Comparison of ENCODE assay signal across 8 mouse cellular contexts in genomic region chr14:18331693-18332131, GRCm38 (mm10). TPM values are rescaled to one million over a fixed set of nuclear protein-coding genes. Genes with fewer than 3 reads are reported as not detected.
DNase-seq lines count a peak whose midpoint lies in the region; ATAC-seq and TF ChIP-seq lines count a peak whose summit lies in the region.

TSS of gene Ube2e1 (minus strand) at chr14:18331859.

- peaks cover 8% of the 10 kb centered on the region for H3K36me3 ChIP-seq in embryonic facial prominence, embryonic 10.5 days (replicated peaks)
- H3K36me3 ChIP-seq in kidney, adult 2 months (ENCODE audit: control insufficient read depth, insufficient read depth, low read length), result no peaks in the 10 kb centered on the region; the same call in 1 of the 2 replicates
- H3K36me3 ChIP-seq in limb, embryonic 13.5 days, result peaks cover 8% of the 10 kb centered on the region
- H3K36me3 ChIP-seq in midbrain, embryonic 15.5 days (replicated peaks), result no peaks in the 10 kb centered on the region

- peak within 1 kb of the TSS; percentile 96 for H3K27ac ChIP-seq in embryonic facial prominence, embryonic 10.5 days (replicated peaks)
- H3K27ac ChIP-seq in kidney, adult 2 months (ENCODE audit: insufficient read depth, low read depth, low read length), result peak within 1 kb of the TSS; percentile 36; the same call in 1 of the 2 replicates
- H3K27ac ChIP-seq in limb, embryonic 13.5 days, result peak within 1 kb of the TSS; percentile 84
- H3K27ac ChIP-seq in midbrain, embryonic 15.5 days, result peak within 1 kb of the TSS; percentile 89

- 1% methylated on average over 39 of the region's 39 CpGs for WGBS in embryonic facial prominence, embryonic 10.5 days
- 2% methylated on average over 38 of the region's 39 CpGs for WGBS in kidney, adult 2 months
- under 1% methylated on average over 33 of the region's 39 CpGs for WGBS in limb, embryonic 13.5 days
- WGBS in midbrain, embryonic 15.5 days, result 1% methylated on average over 35 of the region's 39 CpGs

- H3K4me1 ChIP-seq in embryonic facial prominence, embryonic 10.5 days, result peaks cover 32% of the 10 kb centered on the region
- no peaks in the 10 kb centered on the region; the same call in 1 of the 2 replicates for H3K4me1 ChIP-seq in kidney, adult 2 months (ENCODE audit: control insufficient read depth, insufficient read depth, low read length)
- peaks cover 28% of the 10 kb centered on the region for H3K4me1 ChIP-seq in limb, embryonic 13.5 days
- H3K4me1 ChIP-seq in midbrain, embryonic 15.5 days, result peaks cover 36% of the 10 kb centered on the region

- peak; percentile 74 for DNase-seq in layer of hippocampus, adult 11-12 months (ENCODE audit: low spot score)
- DNase-seq in layer of hippocampus, adult 9-10 months (ENCODE audit: low spot score), result no peak
- peak; percentile 88 for DNase-seq in embryonic facial prominence, embryonic 10.5 days (ENCODE audit: low spot score)
- DNase-seq in heart, adult 18-20 months, result peak; percentile 82 to 85
- DNase-seq in kidney, adult 2 months, result peak; percentile 88
- peak; percentile 64 to 72 for DNase-seq in spleen, adult 18-20 months

- TF ChIP-seq CTCF in kidney, adult 2 months (conservative IDR thresholded peaks at IDR 0.05; ENCODE audit: insufficient read depth, insufficient read length, low read depth, low read length), result no peak

- peak; percentile 94 for ATAC-seq in limb, embryonic 13.5 days (ENCODE audit: low FRiP score, low read depth)
- ATAC-seq in midbrain, embryonic 15.5 days (replicated peaks), result peak; percentile 94

- H3K27me3 ChIP-seq in embryonic facial prominence, embryonic 10.5 days (replicated peaks; ENCODE audit: low read depth, poor library complexity, severe bottlenecking), result no peaks in the 10 kb centered on the region
- H3K27me3 ChIP-seq in kidney, adult 2 months (replicated peaks; ENCODE audit: control insufficient read depth, insufficient read depth, low read length), result no peaks in the 10 kb centered on the region
- no peaks in the 10 kb centered on the region for H3K27me3 ChIP-seq in limb, embryonic 13.5 days
- H3K27me3 ChIP-seq in midbrain, embryonic 15.5 days (replicated peaks), result no peaks in the 10 kb centered on the region

- H3K9ac ChIP-seq in limb, embryonic 13.5 days, result peak within 1 kb of the TSS; percentile 96
- peak within 1 kb of the TSS; percentile 96 for H3K9ac ChIP-seq in midbrain, embryonic 15.5 days

- peak within 1 kb of the TSS; percentile 74 for H3K4me2 ChIP-seq in limb, embryonic 13.5 days (replicated peaks)
- peak within 1 kb of the TSS; percentile 63 for H3K4me2 ChIP-seq in midbrain, embryonic 15.5 days

- no peaks in the 10 kb centered on the region for H3K9me3 ChIP-seq in embryonic facial prominence, embryonic 10.5 days
- H3K9me3 ChIP-seq in limb, embryonic 13.5 days, result no peaks in the 10 kb centered on the region
- no peaks in the 10 kb centered on the region for H3K9me3 ChIP-seq in midbrain, embryonic 15.5 days

- TF ChIP-seq POLR2A in kidney, adult 2 months (IDR thresholded peaks at IDR 0.05; ENCODE audit: low read depth, low read length), result peak; percentile 94

- peak within 1 kb of the TSS; percentile 90 for H3K4me3 ChIP-seq in embryonic facial prominence, embryonic 10.5 days
- peak within 1 kb of the TSS; percentile 98 for H3K4me3 ChIP-seq in kidney, adult 2 months (ENCODE audit: insufficient read depth, low read depth, low read length)
- H3K4me3 ChIP-seq in limb, embryonic 13.5 days, result peak within 1 kb of the TSS; percentile 89
- H3K4me3 ChIP-seq in midbrain, embryonic 15.5 days, result peak within 1 kb of the TSS; percentile 92

RNA-seq across cellular contexts. Expression of gene Ube2e1, which starts in this region (rescaled TPM):
- 163 and 165 TPM in 2 replicates for polyA plus RNA-seq in embryonic facial prominence, embryonic 10.5 days (2016; fragmentation: Nextera tagmentation; extraction: Ambion mirVana)
- 10 to 100 TPM; 40.8 to 45.5 TPM for total RNA-seq in heart, adult 18-20 months (2021)
- 38.1 and 51.8 TPM in 2 replicates for polyA plus RNA-seq in kidney, adult 2 months (2012; rRNA removed)
- 159 and 163 TPM in 2 replicates for polyA plus RNA-seq in limb, embryonic 13.5 days (2015; fragmentation: Nextera tagmentation; extraction: Ambion mirVana)
- 198 and 205 TPM in 2 replicates for polyA plus RNA-seq in midbrain, embryonic 15.5 days (2015; fragmentation: Nextera tagmentation; extraction: Ambion mirVana)

Comparison
In these comparisons a context has a peak if more than half of its experiments do, and no peak if none do; other contexts are left out.
1. H3K27ac ChIP-seq: peak in every context shown above with its lines; median percentile 96 in embryonic facial prominence, embryonic 10.5 days; 89 in midbrain, embryonic 15.5 days; 84 in limb, embryonic 13.5 days; 36 in kidney, adult 2 months.